Mouse (Mus musculus): ENCODE data around the gene Senp5.

DNA sequence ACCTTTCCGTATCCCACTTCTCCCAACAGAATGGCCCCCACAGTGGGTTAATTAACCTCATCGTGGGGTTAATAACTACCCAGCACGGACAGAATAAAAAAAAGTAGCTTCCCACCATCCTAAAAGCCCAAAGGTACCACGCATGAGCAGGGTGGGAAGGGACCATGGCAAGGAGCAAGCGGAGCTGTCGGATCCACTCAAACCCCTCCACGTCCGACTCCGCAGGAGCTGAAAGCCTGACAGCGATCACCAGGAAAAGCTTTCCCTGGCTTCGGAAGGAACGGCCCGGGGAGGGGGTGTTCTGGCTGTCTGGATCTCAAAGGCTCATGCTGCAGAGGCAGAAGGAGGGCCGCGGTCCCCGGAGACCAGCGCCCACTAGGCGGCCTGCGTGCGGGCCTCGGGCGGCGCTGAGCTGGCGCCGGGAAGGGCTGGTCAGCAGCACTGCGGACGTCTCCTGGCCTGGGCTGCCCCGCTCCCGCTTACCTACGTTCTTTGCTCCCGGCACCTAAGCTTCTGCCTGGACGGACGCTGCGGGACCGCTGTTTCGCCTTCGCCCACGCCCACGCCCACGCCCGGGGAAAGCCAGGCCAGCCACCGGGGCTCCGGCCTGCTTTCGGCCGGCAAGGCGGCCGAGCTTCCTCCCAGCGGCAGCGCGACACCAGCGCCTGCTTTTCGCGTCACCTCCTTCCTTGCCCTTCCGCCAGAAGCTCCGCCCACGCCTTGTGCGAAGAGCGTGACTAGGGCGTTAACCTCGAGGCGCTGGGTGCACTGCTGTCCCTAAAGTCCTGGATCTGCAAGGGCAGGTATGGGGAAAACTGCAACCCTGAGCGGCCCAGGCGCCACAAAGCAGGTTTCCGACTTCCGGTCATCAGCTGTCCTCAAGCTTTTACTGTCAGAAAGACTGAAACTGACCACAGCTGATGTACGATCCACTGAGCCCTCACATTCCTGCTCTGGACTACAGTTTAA is at the start of gene Senp5:
- TF ChIP-seq EP300 (IDR thresholded peaks at IDR 0.05; ENCODE audit: low read depth): 0 out of 2 replicates have a peak, but pooled peaks have one; percentile 23
- no peak for TF ChIP-seq CTCF (IDR thresholded peaks at IDR 0.05; ENCODE audit: low read depth)
